Comparison of ENCODE assay signal across 35 mouse cellular contexts in the genomic region with DNA sequence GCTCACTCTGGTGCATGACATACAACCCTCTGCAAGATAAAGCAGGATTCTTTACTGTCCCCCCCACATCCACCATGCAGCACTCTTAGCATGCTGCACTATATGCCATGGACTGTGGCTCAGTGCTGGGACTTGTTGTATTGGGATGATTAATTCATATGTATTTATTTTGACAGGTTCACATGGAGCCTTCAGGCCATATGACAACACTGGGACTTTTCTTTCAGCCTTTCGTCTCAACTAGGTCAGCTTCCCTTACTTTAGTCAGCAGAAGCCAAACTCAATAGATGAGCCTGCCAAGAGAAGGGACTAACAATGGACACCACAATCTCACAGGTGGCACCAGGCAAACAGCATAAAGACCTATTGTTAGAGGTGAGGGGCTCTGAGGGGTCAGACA.
"Had no signal": no experiment of that assay in that cellular context is flagged by ENCODE, and none has a peak within 500 bp of the region (broad histone marks: within the 10 kb centered on the region; RNA-seq: fewer than 3 reads in every experiment).

No protein-coding gene starts in this region.

- H3K36me3 ChIP-seq: heart, embryonic 12.5 days; heart, embryonic 13.5 days; heart, embryonic 15.5 days; hindbrain, embryonic 10.5 days; hindbrain, embryonic 12.5 days; hindbrain, embryonic 13.5 days; hindbrain, embryonic 15.5 days; intestine, embryonic 15.5 days; kidney, embryonic 15.5 days had no signal

- H3K9me3 ChIP-seq: heart, embryonic 12.5 days; heart, embryonic 13.5 days; heart, embryonic 15.5 days; hindbrain, embryonic 10.5 days; hindbrain, embryonic 12.5 days; hindbrain, embryonic 13.5 days; hindbrain, embryonic 15.5 days; intestine, embryonic 15.5 days; kidney, embryonic 15.5 days had no signal

- H3K4me3 ChIP-seq: heart, embryonic 12.5 days; heart, embryonic 13.5 days; heart, embryonic 15.5 days; hindbrain, embryonic 10.5 days; hindbrain, embryonic 12.5 days; hindbrain, embryonic 13.5 days; hindbrain, embryonic 15.5 days; intestine, embryonic 15.5 days; kidney, embryonic 15.5 days; layer of hippocampus, adult 2 months; left cerebral cortex, adult 2 months had no signal

- H3K27ac ChIP-seq: heart, embryonic 13.5 days; heart, embryonic 15.5 days; hindbrain, embryonic 10.5 days; hindbrain, embryonic 12.5 days; hindbrain, embryonic 13.5 days; hindbrain, embryonic 14.5 days; hindbrain, embryonic 15.5 days; hindbrain, postnatal 0 days; intestine, embryonic 15.5 days; kidney, embryonic 15.5 days; kidney, postnatal 0 days; layer of hippocampus, adult 2 months; left cerebral cortex, adult 2 months had no signal

- ATAC-seq: hindbrain, embryonic 16.5 days; hindbrain, postnatal 0 days; inflammation-experienced regulatory T-cells, adult 6 months; intestine, embryonic 15.5 days; intestine, embryonic 16.5 days; intestine, postnatal 0 days had no signal

- H3K9ac ChIP-seq: heart, embryonic 12.5 days; heart, embryonic 13.5 days; heart, embryonic 15.5 days; hindbrain, embryonic 12.5 days; hindbrain, embryonic 13.5 days; hindbrain, embryonic 14.5 days; hindbrain, embryonic 15.5 days; intestine, embryonic 15.5 days; kidney, embryonic 15.5 days had no signal

- DNase-seq: heart, postnatal 10 days; heart, postnatal 14 days; heart, postnatal 36 days; heart, postnatal 4 days; kidney, adult 11 months; kidney, adult 18-20 months; kidney, adult 2 months; kidney, adult 8-10 months; kidney, adult 9 months; kidney, postnatal 10 days; kidney, postnatal 14 days; kidney, postnatal 25 days; kidney, postnatal 36 days; kidney, postnatal 4 days; layer of hippocampus, adult 9-11 months; layer of hippocampus, postnatal 36 days had no signal

- H3K27me3 ChIP-seq: heart, embryonic 12.5 days; heart, embryonic 13.5 days; heart, embryonic 15.5 days; hindbrain, embryonic 12.5 days; hindbrain, embryonic 13.5 days; hindbrain, embryonic 15.5 days; intestine, embryonic 15.5 days; kidney, embryonic 15.5 days had no signal

- H3K4me2 ChIP-seq: heart, embryonic 11.5 days; heart, embryonic 12.5 days; heart, embryonic 13.5 days; heart, embryonic 15.5 days; hindbrain, embryonic 12.5 days; hindbrain, embryonic 13.5 days; hindbrain, embryonic 14.5 days; hindbrain, embryonic 15.5 days; intestine, embryonic 15.5 days; kidney, embryonic 15.5 days had no signal

- H3K4me1 ChIP-seq: heart, embryonic 12.5 days; heart, embryonic 13.5 days; heart, embryonic 15.5 days; hindbrain, embryonic 12.5 days; hindbrain, embryonic 13.5 days; hindbrain, embryonic 15.5 days; intestine, embryonic 15.5 days had no signal
